Mouse (Mus musculus): ENCODE data around the gene Fam192a. TPM values are rescaled to one million over a fixed set of nuclear protein-coding genes. Genes with fewer than 3 reads are reported as not detected.

The Fam192a gene
- polyA plus RNA-seq (2015; fragmentation: Nextera tagmentation; extraction: Ambion mirVana): 40.9 and 47.7 TPM in 2 replicates

DNA sequence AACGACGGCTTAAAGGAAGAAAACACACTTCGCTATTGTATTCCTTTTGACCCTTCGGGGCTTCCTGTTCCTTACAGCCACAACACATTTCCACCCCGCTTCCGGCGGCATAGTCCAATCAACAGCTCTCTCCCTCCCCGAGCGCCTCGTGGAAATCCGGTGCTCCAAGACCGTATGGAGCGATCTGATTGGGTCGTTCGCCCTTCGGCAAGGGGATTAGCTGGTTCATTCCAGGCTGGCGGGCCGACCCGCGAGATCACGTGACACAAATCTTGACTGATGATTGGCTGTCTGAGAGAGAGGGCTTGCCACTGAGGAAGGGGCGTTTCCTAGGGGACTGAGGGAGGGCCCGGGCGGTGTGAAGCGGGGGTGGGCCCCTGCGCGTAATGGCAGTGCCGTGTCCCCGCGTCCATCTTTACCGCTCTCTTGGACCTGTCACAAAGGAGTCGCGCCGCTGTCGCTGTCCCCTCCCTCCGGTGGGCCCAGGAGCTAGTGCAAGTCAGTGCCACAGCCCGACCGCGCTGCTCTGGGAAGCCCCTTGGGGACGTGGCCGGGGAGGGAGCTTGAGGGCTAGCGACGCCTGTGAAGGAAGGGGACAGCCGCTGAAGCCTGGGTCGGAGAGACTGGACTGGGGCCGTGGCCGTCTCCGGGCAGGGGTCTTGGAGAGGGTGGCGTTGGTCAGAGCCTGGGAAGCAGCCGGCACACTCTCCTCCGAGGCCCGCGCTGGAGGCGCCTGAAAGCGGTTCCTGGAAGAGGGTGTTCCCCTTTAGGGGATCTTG lies at the start of gene Fam192a, which contains the start of gene Rspry1:
TSS of gene Fam192a (minus strand) at position 391 of the 779 bp plus-strand sequence.
TSS of gene Rspry1 (plus strand) at position 331 of the 779 bp plus-strand sequence.
- WGBS: 0% methylated on average over 54 of the region's 55 CpGs
- Histone ChIP-seq H3K27me3 (replicated peaks; ENCODE audit: insufficient read depth, low read length) (no peaks in the 10 kb centered on the region), H3K27ac (ENCODE audit: low read length) (peak within 1 kb of the TSS; percentile 98), H3K4me3 (ENCODE audit: low read depth, low read length) (peak within 1 kb of the TSS; percentile 99), H3K9ac (replicated peaks; ENCODE audit: low read depth) (peak within 1 kb of the TSS; percentile 91), H3K9me3 (ENCODE audit: low read length) (no peaks in the 10 kb centered on the region), H3K4me2 (replicated peaks; ENCODE audit: low read depth, low read length) (peak within 1 kb of the TSS; percentile 91), H3K4me1 (ENCODE audit: insufficient read depth, low read depth, low read length) (peaks cover 8% of the 10 kb centered on the region; the same call in 1 of the 2 replicates), H3K36me3 (ENCODE audit: insufficient read depth, low read length) (no peaks in the 10 kb centered on the region)
- ATAC-seq: peak; percentile 99
- DNase-seq (ENCODE audit: low spot score): peak; percentile 100
- TF ChIP-seq EP300 (IDR thresholded peaks at IDR 0.05) (0 out of 2 replicates have a peak, but pooled peaks have one; percentile 14), CTCF (IDR thresholded peaks at IDR 0.05) (no peak)

DNA sequence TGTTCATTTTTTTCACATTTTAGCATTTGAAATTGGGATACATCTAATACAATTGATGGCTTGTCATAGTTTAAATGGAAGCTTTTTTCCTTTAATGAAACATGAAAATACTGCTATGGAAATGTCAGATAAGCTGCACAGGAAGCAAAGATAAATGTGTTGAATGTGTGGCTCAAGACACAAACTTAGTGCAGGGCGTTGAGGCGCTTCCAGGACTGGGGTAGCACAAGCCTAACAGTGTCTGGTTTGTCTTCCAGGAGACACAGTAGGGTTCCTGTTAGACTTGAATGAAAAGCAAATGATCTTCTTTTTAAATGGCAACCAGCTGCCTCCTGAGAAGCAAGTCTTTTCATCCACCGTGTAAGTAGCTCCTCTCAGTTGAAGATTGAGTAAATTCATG lies 47.7 kb upstream of the Fam192a start:
- Histone ChIP-seq H3K4me3 (ENCODE audit: low read depth, low read length) (no peak overlapping the region), H3K9me3 (ENCODE audit: low read length) (no peaks in the 10 kb centered on the region), H3K36me3 (ENCODE audit: insufficient read depth, low read length) (peaks cover 30% of the 10 kb centered on the region; the same call in 1 of the 2 replicates), H3K9ac (replicated peaks; ENCODE audit: low read depth) (no peak overlapping the region), H3K27me3 (replicated peaks; ENCODE audit: insufficient read depth, low read length) (no peaks in the 10 kb centered on the region), H3K4me1 (ENCODE audit: insufficient read depth, low read depth, low read length) (no peaks in the 10 kb centered on the region), H3K27ac (ENCODE audit: low read length) (no peak overlapping the region), H3K4me2 (replicated peaks; ENCODE audit: low read depth, low read length) (no peak overlapping the region)
- no peak for DNase-seq (ENCODE audit: low spot score)
- TF ChIP-seq EP300 (IDR thresholded peaks at IDR 0.05): no peak
- no peak for TF ChIP-seq CTCF (IDR thresholded peaks at IDR 0.05)
- no peak for ATAC-seq
- WGBS: 66% methylated on average over 3 of the region's 3 CpGs

DNA sequence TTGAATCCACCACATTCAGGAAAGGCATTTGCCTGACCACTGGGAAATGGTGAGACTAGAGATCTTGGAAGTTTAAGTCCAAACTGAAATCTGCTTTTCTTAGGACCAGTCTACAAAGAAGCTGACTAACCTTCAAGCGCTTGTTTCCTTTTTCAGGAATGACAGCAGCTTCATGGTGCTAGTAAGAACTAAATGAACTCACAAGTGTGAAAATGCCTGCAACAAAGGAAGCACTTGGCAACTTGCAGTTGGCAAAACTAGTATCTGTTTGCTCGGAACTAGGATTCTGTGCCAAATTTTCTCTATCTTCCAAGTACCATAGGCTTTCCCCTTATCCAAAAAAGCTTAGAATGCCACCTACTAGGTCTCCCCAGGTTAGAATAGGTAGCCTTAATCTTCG lies 44.4 kb upstream of the Fam192a start:
- DNase-seq (ENCODE audit: low spot score): no peak
- Histone ChIP-seq H3K4me2 (replicated peaks; ENCODE audit: low read depth, low read length) (no peak overlapping the region), H3K4me1 (ENCODE audit: insufficient read depth, low read depth, low read length) (no peaks in the 10 kb centered on the region), H3K27ac (ENCODE audit: low read length) (no peak overlapping the region), H3K4me3 (ENCODE audit: low read depth, low read length) (no peak overlapping the region), H3K9ac (replicated peaks; ENCODE audit: low read depth) (no peak overlapping the region), H3K36me3 (ENCODE audit: insufficient read depth, low read length) (peaks cover 25% of the 10 kb centered on the region), H3K9me3 (ENCODE audit: low read length) (no peaks in the 10 kb centered on the region), H3K27me3 (replicated peaks; ENCODE audit: insufficient read depth, low read length) (no peaks in the 10 kb centered on the region)
- no peak for TF ChIP-seq EP300 (IDR thresholded peaks at IDR 0.05)
- no peak for TF ChIP-seq CTCF (IDR thresholded peaks at IDR 0.05)
- WGBS: 97% methylated on average over 3 of the region's 3 CpGs
- ATAC-seq: no peak

DNA sequence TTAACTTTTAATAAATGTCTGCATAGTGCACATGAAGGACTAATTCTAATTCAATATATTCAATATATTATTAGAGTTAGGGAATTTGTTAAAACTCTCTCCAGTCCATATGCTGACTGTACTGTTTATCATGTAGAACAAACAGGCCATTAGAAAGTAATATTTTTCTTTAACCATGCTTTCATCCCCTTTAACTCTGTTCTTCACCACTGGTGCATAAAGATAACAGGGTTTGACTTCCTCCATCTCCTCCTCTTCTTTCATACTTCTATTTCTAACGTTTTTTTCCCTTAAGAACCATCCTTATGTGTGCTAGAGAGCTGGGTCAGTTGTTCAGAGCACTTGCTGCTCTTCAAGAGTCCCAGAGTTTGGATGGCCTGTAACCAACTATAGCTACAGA lies 43.4 kb upstream of the Fam192a start:
- Histone ChIP-seq H3K9me3 (ENCODE audit: low read length) (no peaks in the 10 kb centered on the region), H3K27ac (ENCODE audit: low read length) (no peak overlapping the region), H3K36me3 (ENCODE audit: insufficient read depth, low read length) (peaks cover 27% of the 10 kb centered on the region), H3K4me3 (ENCODE audit: low read depth, low read length) (no peak overlapping the region), H3K27me3 (replicated peaks; ENCODE audit: insufficient read depth, low read length) (no peaks in the 10 kb centered on the region), H3K4me1 (ENCODE audit: insufficient read depth, low read depth, low read length) (no peaks in the 10 kb centered on the region), H3K4me2 (replicated peaks; ENCODE audit: low read depth, low read length) (no peak overlapping the region), H3K9ac (replicated peaks; ENCODE audit: low read depth) (no peak overlapping the region)
- ATAC-seq (no peak), DNase-seq (ENCODE audit: low spot score) (no peak)
- TF ChIP-seq CTCF (IDR thresholded peaks at IDR 0.05): no peak
- TF ChIP-seq EP300 (IDR thresholded peaks at IDR 0.05): no peak
- 62% methylated on average over 1 of the region's 1 CpGs for WGBS

DNA sequence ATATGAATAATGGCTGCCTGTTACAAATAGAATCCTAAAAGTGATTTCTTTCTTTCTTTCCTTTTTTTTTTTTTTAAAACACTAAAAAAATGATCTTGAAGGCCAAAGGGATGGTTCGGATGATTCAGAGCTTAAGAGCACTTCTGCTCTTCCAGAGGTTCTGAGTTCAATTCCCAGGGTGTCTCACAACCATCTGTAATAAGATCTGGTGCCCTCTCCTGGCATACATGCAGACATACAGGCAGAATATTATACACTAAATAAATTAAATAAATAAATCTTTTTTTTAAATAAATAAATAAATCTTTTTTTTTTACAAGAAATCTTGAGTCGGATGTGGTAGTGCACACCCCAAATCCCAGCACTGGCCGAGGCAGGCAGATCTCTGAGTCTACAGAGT lies 40.1 kb upstream of the Fam192a start:
- Histone ChIP-seq H3K27ac (ENCODE audit: low read length) (no peak overlapping the region), H3K9me3 (ENCODE audit: low read length) (no peaks in the 10 kb centered on the region), H3K9ac (replicated peaks; ENCODE audit: low read depth) (no peak overlapping the region), H3K27me3 (replicated peaks; ENCODE audit: insufficient read depth, low read length) (no peaks in the 10 kb centered on the region), H3K4me1 (ENCODE audit: insufficient read depth, low read depth, low read length) (no peaks in the 10 kb centered on the region), H3K4me3 (ENCODE audit: low read depth, low read length) (no peak overlapping the region), H3K4me2 (replicated peaks; ENCODE audit: low read depth, low read length) (no peak overlapping the region), H3K36me3 (ENCODE audit: insufficient read depth, low read length) (peaks cover 39% of the 10 kb centered on the region)
- DNase-seq (ENCODE audit: low spot score) (peak; percentile 24), ATAC-seq (no peak)
- TF ChIP-seq EP300 (IDR thresholded peaks at IDR 0.05): no peak
- peak; percentile 21 for TF ChIP-seq CTCF (IDR thresholded peaks at IDR 0.05)
- WGBS: 85% methylated on average over 3 of the region's 3 CpGs

DNA sequence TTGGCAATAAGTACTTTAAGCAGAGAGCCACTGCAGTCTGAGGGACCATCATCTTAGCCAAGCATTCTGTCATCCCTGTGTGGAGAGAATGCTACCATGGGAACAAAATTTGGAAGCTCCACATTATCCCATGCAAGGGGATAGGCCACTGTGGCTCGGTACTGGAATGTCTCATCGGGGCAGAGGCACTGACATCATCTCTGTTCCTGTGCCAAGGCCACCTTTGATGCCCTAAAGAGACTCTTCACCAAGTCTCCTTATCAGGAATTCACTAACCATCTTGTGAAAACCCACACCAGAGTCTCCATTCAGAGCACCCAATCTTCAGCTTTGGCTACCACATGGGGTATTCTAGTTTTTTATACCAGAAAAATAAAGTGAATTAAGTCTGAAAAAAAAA lies 39.4 kb upstream of the Fam192a start:
- 98% methylated on average over 2 of the region's 2 CpGs for WGBS
- no peak overlapping the region for H3K4me3 ChIP-seq (ENCODE audit: low read depth, low read length)
- ATAC-seq (no peak), DNase-seq (ENCODE audit: low spot score) (no peak)
- H3K4me1 ChIP-seq (ENCODE audit: insufficient read depth, low read depth, low read length): no peaks in the 10 kb centered on the region
- no peak overlapping the region for H3K27ac ChIP-seq (ENCODE audit: low read length)
- TF ChIP-seq CTCF (IDR thresholded peaks at IDR 0.05) (no peak), EP300 (IDR thresholded peaks at IDR 0.05) (no peak)
- H3K4me2 ChIP-seq (replicated peaks; ENCODE audit: low read depth, low read length): no peak overlapping the region
- peaks cover 34% of the 10 kb centered on the region for H3K36me3 ChIP-seq (ENCODE audit: insufficient read depth, low read length)
- H3K27me3 ChIP-seq (replicated peaks; ENCODE audit: insufficient read depth, low read length): no peaks in the 10 kb centered on the region
- no peak overlapping the region for H3K9ac ChIP-seq (replicated peaks; ENCODE audit: low read depth)
- H3K9me3 ChIP-seq (ENCODE audit: low read length): no peaks in the 10 kb centered on the region

Data from lung, postnatal 0 days (tissue).